Mouse (Mus musculus): ENCODE data around the gene Casp3. TPM values are rescaled to one million over a fixed set of nuclear protein-coding genes. Genes with fewer than 3 reads are reported as not detected.

Casp3 gene
- polyA plus RNA-seq, 1 experiment from 2014 or later = 85.3 TPM

- H3K4me1 ChIP-seq = no peaks in the 10 kb centered on the region
- WGBS = 91% methylated on average over 2 of the region's 2 CpGs
- H3K4me3 ChIP-seq (replicated peaks) = no peak overlapping the region
- no peak overlapping the region for H3K27ac ChIP-seq (replicated peaks)
- no peak for ATAC-seq (ENCODE audit: insufficient number of reproducible peaks, low FRiP score, low TSS enrichment, low read depth)
- H3K9ac ChIP-seq = no peak overlapping the region
- no peaks in the 10 kb centered on the region for H3K27me3 ChIP-seq
- no peaks in the 10 kb centered on the region for H3K9me3 ChIP-seq (replicated peaks)
- no peak overlapping the region for H3K4me2 ChIP-seq (replicated peaks)
- 0 out of 2 replicates have a peak, but pooled peaks cover 2% of the 10 kb centered on the region for H3K36me3 ChIP-seq
These were observed 28.4 kb upstream of the Casp3 start for GRCm38 (mm10) chr8:46588663-46589062.

GRCm38 (mm10) chr8:46593067-46593466 lies 24.0 kb upstream of the Casp3 start:
- no peak overlapping the region for H3K4me2 ChIP-seq (replicated peaks)
- H3K27ac ChIP-seq (replicated peaks) = no peak overlapping the region
- H3K27me3 ChIP-seq = no peaks in the 10 kb centered on the region
- H3K4me3 ChIP-seq (replicated peaks) = no peak overlapping the region
- 0 out of 2 replicates have a peak, but pooled peaks cover 3% of the 10 kb centered on the region for H3K36me3 ChIP-seq
- no peak overlapping the region for H3K9ac ChIP-seq
- WGBS = 72% methylated on average over 8 of the region's 8 CpGs
- no peaks in the 10 kb centered on the region for H3K9me3 ChIP-seq (replicated peaks)
- H3K4me1 ChIP-seq = no peaks in the 10 kb centered on the region
- no peak for ATAC-seq (ENCODE audit: insufficient number of reproducible peaks, low FRiP score, low TSS enrichment, low read depth)

- H3K9ac ChIP-seq = no peak overlapping the region
- H3K27ac ChIP-seq (replicated peaks) = no peak overlapping the region
- H3K36me3 ChIP-seq = 0 out of 2 replicates have a peak, but pooled peaks cover 9% of the 10 kb centered on the region
- H3K4me2 ChIP-seq (replicated peaks) = no peak overlapping the region
- 67% methylated on average over 2 of the region's 2 CpGs for WGBS
- H3K4me3 ChIP-seq (replicated peaks) = no peak overlapping the region
- H3K27me3 ChIP-seq = no peaks in the 10 kb centered on the region
- H3K4me1 ChIP-seq = no peaks in the 10 kb centered on the region
- no peaks in the 10 kb centered on the region for H3K9me3 ChIP-seq (replicated peaks)
- no peak for ATAC-seq (ENCODE audit: insufficient number of reproducible peaks, low FRiP score, low TSS enrichment, low read depth)
These were observed 23.3 kb upstream of the Casp3 start for GRCm38 (mm10) chr8:46593772-46594171.

GRCm38 (mm10) chr8:46595593-46595992 lies 21.5 kb upstream of the Casp3 start:
- ATAC-seq (ENCODE audit: insufficient number of reproducible peaks, low FRiP score, low TSS enrichment, low read depth) = no peak
- H3K4me1 ChIP-seq = no peaks in the 10 kb centered on the region
- H3K4me2 ChIP-seq (replicated peaks) = no peak overlapping the region
- no peak overlapping the region for H3K27ac ChIP-seq (replicated peaks)
- H3K9me3 ChIP-seq (replicated peaks) = no peaks in the 10 kb centered on the region
- no peak overlapping the region for H3K9ac ChIP-seq
- H3K27me3 ChIP-seq = no peaks in the 10 kb centered on the region
- 0 out of 2 replicates have a peak, but pooled peaks cover 13% of the 10 kb centered on the region for H3K36me3 ChIP-seq
- WGBS = 82% methylated on average over 2 of the region's 2 CpGs
- no peak overlapping the region for H3K4me3 ChIP-seq (replicated peaks)

GRCm38 (mm10) chr8:46596530-46596929 lies 20.6 kb upstream of the Casp3 start:
- Histone ChIP-seq H3K4me1 (peaks cover 8% of the 10 kb centered on the region; the same call in 1 of the 2 replicates), H3K4me2 (replicated peaks) (no peak overlapping the region), H3K4me3 (replicated peaks) (no peak overlapping the region), H3K9ac (no peak overlapping the region), H3K27me3 (no peaks in the 10 kb centered on the region), H3K9me3 (replicated peaks) (no peaks in the 10 kb centered on the region), H3K27ac (replicated peaks) (no peak overlapping the region), H3K36me3 (0 out of 2 replicates have a peak, but pooled peaks cover 13% of the 10 kb centered on the region)
- ATAC-seq (ENCODE audit: insufficient number of reproducible peaks, low FRiP score, low TSS enrichment, low read depth) = no peak
- WGBS = 90% methylated on average over 2 of the region's 2 CpGs

GRCm38 (mm10) chr8:46597411-46597810 lies 19.7 kb upstream of the Casp3 start:
- Histone ChIP-seq H3K4me2 (replicated peaks) (no peak overlapping the region), H3K9me3 (replicated peaks) (no peaks in the 10 kb centered on the region), H3K27ac (replicated peaks) (no peak overlapping the region), H3K9ac (no peak overlapping the region), H3K4me3 (replicated peaks) (no peak overlapping the region), H3K27me3 (no peaks in the 10 kb centered on the region), H3K4me1 (peaks cover 8% of the 10 kb centered on the region; the same call in 1 of the 2 replicates), H3K36me3 (0 out of 2 replicates have a peak, but pooled peaks cover 13% of the 10 kb centered on the region)
- no peak for ATAC-seq (ENCODE audit: insufficient number of reproducible peaks, low FRiP score, low TSS enrichment, low read depth)
- 69% methylated on average over 2 of the region's 2 CpGs for WGBS

GRCm38 (mm10) chr8:46598114-46598513 lies 19.0 kb upstream of the Casp3 start:
- H3K27me3 ChIP-seq = no peaks in the 10 kb centered on the region
- no peak for ATAC-seq (ENCODE audit: insufficient number of reproducible peaks, low FRiP score, low TSS enrichment, low read depth)
- H3K27ac ChIP-seq (replicated peaks) = no peak overlapping the region
- 0 out of 2 replicates have a peak, but pooled peaks cover 13% of the 10 kb centered on the region for H3K36me3 ChIP-seq
- H3K4me3 ChIP-seq (replicated peaks) = no peak overlapping the region
- WGBS = 90% methylated on average over 2 of the region's 2 CpGs
- H3K9me3 ChIP-seq (replicated peaks) = no peaks in the 10 kb centered on the region
- H3K4me1 ChIP-seq = peaks cover 8% of the 10 kb centered on the region; the same call in 1 of the 2 replicates
- no peak overlapping the region for H3K9ac ChIP-seq
- no peak overlapping the region for H3K4me2 ChIP-seq (replicated peaks)

GRCm38 (mm10) chr8:46598753-46599152 lies 18.3 kb upstream of the Casp3 start:
- Histone ChIP-seq H3K27ac (replicated peaks) (no peak overlapping the region), H3K9ac (no peak overlapping the region)
- 91% methylated on average over 5 of the region's 5 CpGs for WGBS

GRCm38 (mm10) chr8:46599314-46599904 lies 17.7 kb upstream of the Casp3 start:
- no peak for ATAC-seq (ENCODE audit: insufficient number of reproducible peaks, low FRiP score, low TSS enrichment, low read depth)
- WGBS = 87% methylated on average over 7 of the region's 7 CpGs

More at GRCm38 (mm10) chr8:46598753-46599152, 18.3 kb upstream of the Casp3 start:
- peaks cover 8% of the 10 kb centered on the region; the same call in 1 of the 2 replicates for H3K4me1 ChIP-seq
- H3K4me3 ChIP-seq (replicated peaks) = no peak overlapping the region
- 0 out of 2 replicates have a peak, but pooled peaks cover 13% of the 10 kb centered on the region for H3K36me3 ChIP-seq
- no peaks in the 10 kb centered on the region for H3K9me3 ChIP-seq (replicated peaks)
- no peaks in the 10 kb centered on the region for H3K27me3 ChIP-seq
- H3K4me2 ChIP-seq (replicated peaks) = no peak overlapping the region
- no peak for ATAC-seq (ENCODE audit: insufficient number of reproducible peaks, low FRiP score, low TSS enrichment, low read depth)

GRCm38 (mm10) chr8:46600959-46601707 lies 16.0 kb upstream of the Casp3 start:
- Histone ChIP-seq H3K4me2 (replicated peaks) (no peak overlapping the region), H3K9me3 (replicated peaks) (no peaks in the 10 kb centered on the region), H3K9ac (no peak overlapping the region), H3K36me3 (peaks cover 17% of the 10 kb centered on the region; the same call in 1 of the 2 replicates), H3K4me1 (peaks cover 8% of the 10 kb centered on the region; the same call in 1 of the 2 replicates), H3K4me3 (replicated peaks) (no peak overlapping the region), H3K27me3 (no peaks in the 10 kb centered on the region), H3K27ac (replicated peaks) (no peak overlapping the region)
- 45% methylated on average over 10 of the region's 10 CpGs for WGBS
- ATAC-seq (ENCODE audit: insufficient number of reproducible peaks, low FRiP score, low TSS enrichment, low read depth) = no peak

More at GRCm38 (mm10) chr8:46599314-46599904, 17.7 kb upstream of the Casp3 start:
- Histone ChIP-seq H3K4me3 (replicated peaks) (no peak overlapping the region), H3K36me3 (0 out of 2 replicates have a peak, but pooled peaks cover 13% of the 10 kb centered on the region), H3K4me1 (peaks cover 8% of the 10 kb centered on the region; the same call in 1 of the 2 replicates), H3K9ac (no peak overlapping the region), H3K27ac (replicated peaks) (no peak overlapping the region), H3K27me3 (no peaks in the 10 kb centered on the region), H3K9me3 (replicated peaks) (no peaks in the 10 kb centered on the region), H3K4me2 (replicated peaks) (no peak overlapping the region)

GRCm38 (mm10) chr8:46603587-46603986 lies 13.5 kb upstream of the Casp3 start:
- Histone ChIP-seq H3K27ac (replicated peaks) (no peak overlapping the region), H3K27me3 (no peaks in the 10 kb centered on the region), H3K4me2 (replicated peaks) (no peak overlapping the region), H3K4me1 (peaks cover 8% of the 10 kb centered on the region; the same call in 1 of the 2 replicates), H3K4me3 (replicated peaks) (no peak overlapping the region), H3K9me3 (replicated peaks) (no peaks in the 10 kb centered on the region), H3K9ac (no peak overlapping the region), H3K36me3 (peaks cover 8% of the 10 kb centered on the region; the same call in 1 of the 2 replicates)
- ATAC-seq (ENCODE audit: insufficient number of reproducible peaks, low FRiP score, low TSS enrichment, low read depth) = no peak
- WGBS = 29% methylated on average over 5 of the region's 5 CpGs
